Mouse (Mus musculus) midbrain, embryonic 13.5 days (tissue): ENCODE measurements around the gene Adssl1. TPM values are rescaled to one million over a fixed set of nuclear protein-coding genes. Genes with fewer than 3 reads are reported as not detected.

Experiments used
- ATAC-seq: fragments of 200-750 bp; cut with Nextera tagmentation; 2 replicates; pipeline ENCODE4 v1.8.0; 2017; ENCODE audit warnings: mild to moderate bottlenecking, moderate TSS enrichment, moderate library complexity
- H3K27ac ChIP-seq: fragments of 300-500 bp; sonication (generic); 2 replicates; pipeline ENCODE4 v1.5.1; 2015; ENCODE audit warnings: inconsistent platforms, mild to moderate bottlenecking, moderate library complexity
- H3K27me3 ChIP-seq: fragments of 300-500 bp; sonication (generic); 2 replicates; pipeline ENCODE4 v1.6.1; 2015; ENCODE audit warnings: mild to moderate bottlenecking, inconsistent platforms
- H3K36me3 ChIP-seq: fragments of 300-500 bp; sonication (generic); 2 replicates; pipeline ENCODE4 v1.6.1; 2015; ENCODE audit warnings: mild to moderate bottlenecking, inconsistent platforms
- H3K4me1 ChIP-seq: fragments of 300-500 bp; sonication (generic); replicated peaks from 2 replicates; pipeline ENCODE4 v1.6.1; 2015; ENCODE audit warnings: inconsistent platforms
- H3K4me2 ChIP-seq: fragments of 300-500 bp; sonication (generic); replicated peaks from 2 replicates; pipeline ENCODE4 v1.6.1; 2015; ENCODE audit warnings: moderate library complexity, mild to moderate bottlenecking, inconsistent platforms
- H3K4me3 ChIP-seq: fragments of 300-500 bp; sonication (generic); replicated peaks from 2 replicates; pipeline ENCODE4 v1.5.1; 2015; ENCODE audit warnings: mild to moderate bottlenecking, inconsistent platforms
- H3K9ac ChIP-seq: fragments of 300-500 bp; sonication (generic); replicated peaks from 2 replicates; pipeline ENCODE4 v1.6.1; 2015; ENCODE audit warnings: mild to moderate bottlenecking, inconsistent platforms
- H3K9me3 ChIP-seq: fragments of 300-500 bp; sonication (generic); 2 replicates; pipeline ENCODE4 v1.6.1; 2016; ENCODE audit warnings: mild to moderate bottlenecking, inconsistent platforms
- WGBS: fragments of 180-500 bp; shearing (Covaris S2); methylation state at CpG from one replicate; pipeline ENCODE4 v1.1.7; 2015; 5-methylcytosine and 5-hydroxymethylcytosine counted together
- polyA plus RNA-seq: library from polyadenylated mRNA; unstranded; fragments of >200 nt; fragmentation: Nextera tagmentation; extraction: Ambion mirVana; gene quantifications from 2 replicates; pipeline ENCODE4 v1.2.1, GENCODE M21; 2015

Adssl1 gene
- polyA plus RNA-seq, 1 experiment from 2014 or later = 1.1 TPM

DNA sequence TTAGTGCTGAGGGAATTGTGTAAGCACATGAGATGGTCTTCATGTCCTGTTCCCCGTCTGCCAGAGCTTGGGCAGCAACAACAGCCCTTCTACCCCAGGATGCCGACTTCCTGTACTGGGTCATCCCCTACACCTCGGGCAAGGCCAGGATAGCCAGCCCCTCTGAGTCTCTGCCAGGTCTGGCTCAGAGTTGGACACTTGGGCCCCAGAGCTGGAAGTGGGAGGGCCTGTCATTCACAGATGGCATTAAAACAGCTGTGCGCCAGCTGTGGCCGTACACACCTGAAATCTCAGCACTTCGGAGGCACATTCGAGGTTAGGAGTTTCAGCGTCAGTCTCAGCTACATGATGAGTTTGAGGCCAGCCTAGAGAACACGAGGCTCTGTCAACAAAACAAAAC, 23.4 kb upstream of the Adssl1 start:
- H3K4me1 ChIP-seq = peaks cover 25% of the 10 kb centered on the region
- H3K9ac ChIP-seq = no peak overlapping the region
- no peaks in the 10 kb centered on the region for H3K27me3 ChIP-seq
- H3K36me3 ChIP-seq = no peaks in the 10 kb centered on the region
- no peaks in the 10 kb centered on the region for H3K9me3 ChIP-seq
- no peak overlapping the region for H3K4me3 ChIP-seq
- H3K27ac ChIP-seq = no peak overlapping the region
- H3K4me2 ChIP-seq = no peak overlapping the region
- ATAC-seq = no peak
- 80% methylated on average over 9 of the region's 9 CpGs for WGBS

DNA sequence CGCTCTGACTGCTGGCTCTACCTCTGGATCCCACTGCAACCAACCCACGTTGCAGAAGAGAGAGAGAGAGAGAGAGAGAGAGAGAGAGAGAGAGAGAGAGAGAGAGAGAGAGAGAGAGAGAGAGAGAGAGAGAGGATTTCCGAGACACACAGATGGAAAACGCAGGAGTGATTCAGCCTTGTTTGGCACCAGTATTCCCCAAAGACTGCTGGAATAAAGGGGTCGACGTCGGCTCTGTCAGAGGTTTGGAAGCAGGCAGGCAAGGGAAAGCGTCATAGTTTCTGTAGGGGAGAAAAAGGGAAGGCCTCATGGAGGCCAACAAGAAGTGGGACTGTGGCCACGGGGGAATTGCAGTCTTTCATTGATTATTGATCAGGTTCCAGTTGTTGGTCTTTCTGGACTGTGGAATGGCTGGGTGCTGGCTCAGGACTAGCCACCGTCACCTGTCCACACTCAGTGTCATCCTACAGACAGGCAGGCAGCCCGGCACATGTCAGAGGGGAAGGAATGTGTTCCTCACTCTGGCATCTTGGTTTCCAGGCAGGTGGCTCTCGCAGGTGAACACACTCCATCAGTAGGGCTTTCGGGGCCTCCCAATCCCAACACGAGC, 22.8 kb upstream of the Adssl1 start:
- H3K27me3 ChIP-seq = no peaks in the 10 kb centered on the region
- H3K9ac ChIP-seq = no peak overlapping the region
- no peak overlapping the region for H3K4me3 ChIP-seq
- H3K27ac ChIP-seq = no peak overlapping the region
- H3K4me1 ChIP-seq = peaks cover 25% of the 10 kb centered on the region
- H3K36me3 ChIP-seq = no peaks in the 10 kb centered on the region
- ATAC-seq = no peak
- no peak overlapping the region for H3K4me2 ChIP-seq
- no peaks in the 10 kb centered on the region for H3K9me3 ChIP-seq
- WGBS = 75% methylated on average over 14 of the region's 14 CpGs

- 86% methylated on average over 8 of the region's 8 CpGs for WGBS
- Histone ChIP-seq H3K4me2 (no peak overlapping the region), H3K4me3 (no peak overlapping the region), H3K9ac (no peak overlapping the region), H3K4me1 (peaks cover 25% of the 10 kb centered on the region), H3K27me3 (no peaks in the 10 kb centered on the region), H3K36me3 (no peaks in the 10 kb centered on the region), H3K9me3 (no peaks in the 10 kb centered on the region), H3K27ac (no peak overlapping the region)
- no peak for ATAC-seq
Measured at GRCm38 (mm10) chr12:112597618-112598017, 22.2 kb upstream of the Adssl1 start.

DNA sequence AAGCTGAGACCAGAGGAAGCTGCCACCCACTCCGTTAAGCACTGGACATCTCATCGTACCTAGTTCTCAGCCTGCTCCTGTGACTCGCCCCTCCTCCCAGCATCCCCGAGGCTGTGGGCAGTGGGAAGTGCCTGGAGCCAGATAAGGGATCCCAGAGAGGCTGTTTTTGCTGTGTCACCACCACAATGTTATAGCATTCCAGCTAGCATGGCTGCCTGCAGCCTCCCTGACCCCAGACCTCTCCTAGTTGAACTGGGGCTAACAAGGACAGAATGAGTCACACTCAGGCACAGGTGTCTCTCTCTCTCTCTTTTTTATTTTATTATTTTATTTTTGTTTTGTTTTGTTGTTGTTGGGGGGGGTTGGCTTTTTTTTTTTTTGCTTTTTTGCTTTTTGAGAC, 20.6 kb upstream of the Adssl1 start:
- no peaks in the 10 kb centered on the region for H3K36me3 ChIP-seq
- peaks cover 14% of the 10 kb centered on the region for H3K4me1 ChIP-seq
- no peaks in the 10 kb centered on the region for H3K27me3 ChIP-seq
- WGBS = 53% methylated on average over 4 of the region's 4 CpGs
- H3K4me3 ChIP-seq = no peak overlapping the region
- no peak overlapping the region for H3K9ac ChIP-seq
- H3K4me2 ChIP-seq = no peak overlapping the region
- no peak overlapping the region for H3K27ac ChIP-seq
- ATAC-seq = no peak
- H3K9me3 ChIP-seq = no peaks in the 10 kb centered on the region

DNA sequence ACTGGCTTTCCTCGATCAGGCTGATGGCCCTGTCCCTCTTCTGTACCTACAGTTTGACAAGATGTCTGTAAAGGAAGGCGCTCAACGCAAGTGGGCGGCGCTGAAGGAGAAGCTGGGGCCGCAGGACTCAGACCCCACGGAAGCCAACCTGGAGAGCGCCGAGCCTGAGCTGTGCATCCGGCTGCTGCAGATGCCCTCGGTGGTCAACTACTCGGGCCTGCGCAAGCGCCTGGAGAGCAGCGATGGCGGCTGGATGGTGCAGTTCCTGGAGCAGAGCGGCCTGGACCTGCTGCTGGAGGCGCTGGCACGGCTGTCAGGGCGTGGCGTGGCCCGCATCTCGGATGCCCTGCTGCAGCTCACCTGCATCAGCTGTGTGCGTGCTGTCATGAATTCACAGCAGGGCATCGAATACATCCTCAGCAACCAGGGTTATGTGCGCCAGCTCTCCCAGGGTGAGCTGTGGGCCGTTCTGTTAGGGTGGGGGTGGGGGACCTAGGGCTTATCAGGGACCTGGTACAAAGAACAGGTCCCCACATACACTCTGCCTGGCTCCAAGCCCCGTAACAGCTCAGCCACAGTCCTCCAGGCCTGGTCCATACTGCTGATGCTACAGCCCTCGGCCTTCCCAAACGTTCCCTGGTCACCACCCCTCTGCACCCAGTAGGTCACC, 19.8 kb upstream of the Adssl1 start:
- Histone ChIP-seq H3K27ac (no peak overlapping the region), H3K4me3 (no peak overlapping the region), H3K36me3 (no peaks in the 10 kb centered on the region), H3K9ac (no peak overlapping the region), H3K4me2 (no peak overlapping the region), H3K9me3 (no peaks in the 10 kb centered on the region), H3K4me1 (peaks cover 5% of the 10 kb centered on the region), H3K27me3 (no peaks in the 10 kb centered on the region)
- 78% methylated on average over 30 of the region's 30 CpGs for WGBS
- no peak for ATAC-seq

DNA sequence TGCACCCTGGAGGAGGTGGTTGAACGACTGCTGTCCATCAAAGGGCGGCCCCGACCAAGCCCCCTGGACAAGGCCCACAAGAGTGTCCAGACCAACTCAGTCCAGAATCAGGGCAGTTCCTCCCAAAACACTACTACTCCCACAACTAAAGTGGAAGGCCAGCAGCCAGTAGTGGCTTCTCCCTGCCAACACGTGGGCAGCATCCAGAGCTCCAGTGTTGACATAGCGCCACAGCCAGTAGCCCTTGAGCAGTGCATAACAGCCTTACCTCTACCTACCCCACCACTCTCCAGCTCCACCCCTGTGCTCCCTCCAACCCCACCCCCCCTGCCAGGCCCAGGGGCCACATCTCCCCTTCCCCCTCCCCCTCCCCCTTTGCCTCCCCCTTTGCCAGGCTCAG, 15.8 kb upstream of the Adssl1 start:
- ATAC-seq = no peak
- no peak overlapping the region for H3K4me3 ChIP-seq
- H3K27ac ChIP-seq = no peak overlapping the region
- no peak overlapping the region for H3K4me2 ChIP-seq
- H3K4me1 ChIP-seq = 0 out of 2 replicates have a peak, but pooled peaks cover 2% of the 10 kb centered on the region
- H3K9me3 ChIP-seq = no peaks in the 10 kb centered on the region
- no peaks in the 10 kb centered on the region for H3K36me3 ChIP-seq
- 82% methylated on average over 5 of the region's 5 CpGs for WGBS
- H3K9ac ChIP-seq = no peak overlapping the region
- no peaks in the 10 kb centered on the region for H3K27me3 ChIP-seq

GRCm38 (mm10) chr12:112604709-112605649, 14.9 kb upstream of the Adssl1 start:
- H3K36me3 ChIP-seq = no peaks in the 10 kb centered on the region
- H3K27ac ChIP-seq = no peak overlapping the region
- no peak overlapping the region for H3K4me3 ChIP-seq
- H3K9ac ChIP-seq = no peak overlapping the region
- H3K9me3 ChIP-seq = no peaks in the 10 kb centered on the region
- no peaks in the 10 kb centered on the region for H3K27me3 ChIP-seq
- WGBS = 62% methylated on average over 20 of the region's 20 CpGs
- 0 out of 2 replicates have a peak, but pooled peaks cover 2% of the 10 kb centered on the region for H3K4me1 ChIP-seq
- H3K4me2 ChIP-seq = no peak overlapping the region
- peak; percentile 70 for ATAC-seq

DNA sequence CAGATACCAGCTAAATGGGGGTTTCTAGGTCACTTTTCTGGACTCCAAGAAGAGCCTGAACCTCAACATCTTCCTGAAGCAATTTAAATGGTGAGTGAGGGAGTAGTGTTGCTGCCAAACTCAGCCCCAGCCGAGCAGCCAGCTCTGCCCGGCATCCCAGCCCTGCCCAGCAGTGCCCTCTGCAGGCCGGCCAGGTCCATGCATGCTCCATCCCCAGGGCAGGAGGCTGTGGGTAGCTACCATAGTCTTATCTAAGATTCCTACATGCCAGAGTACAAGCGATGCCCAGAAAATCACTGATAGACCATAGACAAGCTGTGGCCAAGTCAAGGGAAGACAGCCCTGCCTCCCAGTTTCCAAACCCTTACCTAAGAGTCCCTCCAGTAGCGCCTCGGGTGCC, 14.1 kb upstream of the Adssl1 start:
- Histone ChIP-seq H3K4me2 (no peak overlapping the region), H3K27ac (no peak overlapping the region; the same call in 1 of the 2 replicates), H3K36me3 (no peaks in the 10 kb centered on the region), H3K9ac (no peak overlapping the region), H3K4me1 (0 out of 2 replicates have a peak, but pooled peaks cover 2% of the 10 kb centered on the region), H3K27me3 (no peaks in the 10 kb centered on the region), H3K4me3 (no peak overlapping the region), H3K9me3 (no peaks in the 10 kb centered on the region)
- ATAC-seq = 0 out of 2 replicates have a peak, but pooled peaks have one; percentile 31
- 45% methylated on average over 6 of the region's 6 CpGs for WGBS

DNA sequence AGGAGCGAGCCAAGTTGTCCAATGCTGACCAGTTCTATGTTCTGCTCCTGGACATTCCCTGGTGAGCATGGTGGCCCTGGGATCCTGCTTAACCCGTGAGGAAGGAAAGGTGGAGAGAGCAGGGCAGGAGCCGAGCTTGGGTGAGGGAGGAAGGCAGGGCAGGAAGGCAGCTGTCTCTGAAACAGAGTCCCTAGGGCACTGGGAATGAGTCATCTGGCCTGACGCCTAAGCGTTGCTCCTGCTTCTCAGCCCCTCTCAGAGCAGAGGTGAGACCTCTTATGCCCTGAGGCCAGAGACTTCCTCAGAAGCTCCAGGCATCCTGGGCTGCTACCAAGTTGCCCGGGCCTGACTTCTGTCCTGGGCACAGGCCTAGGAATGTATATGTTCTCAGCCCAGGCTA, 12.8 kb upstream of the Adssl1 start:
- Histone ChIP-seq H3K9me3 (no peaks in the 10 kb centered on the region), H3K27me3 (no peaks in the 10 kb centered on the region), H3K27ac (no peak overlapping the region), H3K4me2 (no peak overlapping the region), H3K4me3 (no peak overlapping the region), H3K9ac (no peak overlapping the region), H3K36me3 (no peaks in the 10 kb centered on the region), H3K4me1 (0 out of 2 replicates have a peak, but pooled peaks cover 2% of the 10 kb centered on the region)
- WGBS = 73% methylated on average over 6 of the region's 6 CpGs
- no peak for ATAC-seq

DNA sequence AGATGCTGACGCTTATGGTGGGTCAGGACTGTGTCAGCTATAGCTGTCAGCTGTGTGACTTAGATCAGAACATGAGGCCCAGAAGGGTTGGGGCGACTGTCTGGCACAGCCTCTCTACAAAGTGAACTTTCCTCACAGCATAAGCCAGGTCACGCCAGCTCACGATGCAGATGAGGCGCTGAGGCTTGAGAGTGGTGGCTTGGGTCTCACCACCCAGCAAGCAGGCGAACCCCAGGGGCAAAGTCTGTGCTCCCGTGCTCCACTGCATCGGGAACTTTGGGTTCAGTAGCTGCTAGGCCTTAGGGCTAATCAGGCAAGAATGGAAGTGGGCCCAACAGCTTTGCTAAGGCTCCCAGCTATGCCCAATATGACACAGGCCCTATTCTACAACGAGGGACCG, 10.8 kb upstream of the Adssl1 start:
- ATAC-seq = no peak
- H3K36me3 ChIP-seq = no peaks in the 10 kb centered on the region
- H3K27me3 ChIP-seq = no peaks in the 10 kb centered on the region
- no peaks in the 10 kb centered on the region for H3K9me3 ChIP-seq
- H3K9ac ChIP-seq = no peak overlapping the region
- 0 out of 2 replicates have a peak, but pooled peaks cover 2% of the 10 kb centered on the region for H3K4me1 ChIP-seq
- H3K27ac ChIP-seq = no peak overlapping the region
- no peak overlapping the region for H3K4me2 ChIP-seq
- no peak overlapping the region for H3K4me3 ChIP-seq
- 92% methylated on average over 10 of the region's 10 CpGs for WGBS

- no peaks in the 10 kb centered on the region for H3K9me3 ChIP-seq
- H3K27ac ChIP-seq = no peak overlapping the region
- peaks cover 34% of the 10 kb centered on the region for H3K27me3 ChIP-seq
- H3K4me1 ChIP-seq = peaks cover 27% of the 10 kb centered on the region
- H3K4me3 ChIP-seq = no peak overlapping the region
- no peaks in the 10 kb centered on the region for H3K36me3 ChIP-seq
- H3K4me2 ChIP-seq = no peak overlapping the region
- ATAC-seq = no peak
- no peak overlapping the region for H3K9ac ChIP-seq
- 56% methylated on average over 9 of the region's 9 CpGs for WGBS
Measured at GRCm38 (mm10) chr12:112616668-112617067, 3.2 kb upstream of the Adssl1 start.

DNA sequence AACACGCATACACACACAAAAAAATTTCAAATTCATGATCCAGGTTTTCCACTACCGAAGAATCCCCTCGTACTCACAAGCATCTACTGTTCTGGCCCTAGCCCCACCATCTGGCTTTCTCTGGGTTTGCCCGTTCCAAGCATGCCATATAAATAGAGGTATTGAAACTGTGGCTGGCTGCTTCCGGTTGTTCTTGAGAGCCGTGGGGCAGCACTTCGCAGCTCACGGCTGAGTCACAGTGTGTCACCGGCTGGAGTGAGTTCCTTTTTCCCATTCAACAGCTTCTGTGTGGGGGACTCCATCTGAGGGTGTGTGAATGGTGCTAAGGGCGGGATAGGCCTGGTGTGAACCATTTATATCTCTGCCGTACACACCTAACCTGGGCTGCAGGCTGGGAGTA, 2.7 kb upstream of the Adssl1 start:
- Histone ChIP-seq H3K4me2 (no peak overlapping the region), H3K9ac (no peak overlapping the region), H3K9me3 (no peaks in the 10 kb centered on the region), H3K4me1 (peaks cover 27% of the 10 kb centered on the region), H3K27me3 (peaks cover 39% of the 10 kb centered on the region), H3K27ac (no peak overlapping the region), H3K36me3 (no peaks in the 10 kb centered on the region), H3K4me3 (no peak overlapping the region)
- ATAC-seq = no peak
- 89% methylated on average over 11 of the region's 11 CpGs for WGBS
